Mouse (Mus musculus) MEL (cell line): Measurements from ENCODE around the gene Osbp2. TPM values are rescaled to one million over a fixed set of nuclear protein-coding genes. Genes with fewer than 3 reads are reported as not detected.

ENCODE experiments used
- DNase-seq: peaks from one replicate; pipeline ENCODE4 v3.0.0; 2011; ENCODE audit warnings: low read depth, low spot score
- H3K27ac ChIP-seq: 2 replicates; pipeline ENCODE4 v1.5.1; 2012; ENCODE audit warnings: low read depth, mild to moderate bottlenecking, control low read depth, low read length, moderate library complexity; ENCODE audit not compliant: control insufficient read depth
- H3K27me3 ChIP-seq, 2 experiments: fragments of 150-350 bp in 1 of 2; sonication (generic) in 1 of 2; 2 replicates each; pipeline ENCODE4 v1.6.1; 2012; ENCODE audit warnings: low read length in 2 of 2, mild to moderate bottlenecking in 2 of 2, improper control_type of control experiment in 1 of 2, moderate library complexity in 1 of 2; ENCODE audit not compliant: insufficient read depth in 2 of 2, control insufficient read depth in 1 of 2
- H3K36me3 ChIP-seq, 2 experiments: 2 replicates each; pipeline ENCODE4 v1.6.1; 2012 to 2014; ENCODE audit warnings: low read length in 2 of 2, improper control_type of control experiment in 1 of 2, inconsistent platforms in 1 of 2, mild to moderate bottlenecking in 1 of 2; ENCODE audit not compliant: insufficient read depth in 2 of 2, control insufficient read depth in 1 of 2
- H3K4me1 ChIP-seq, 2 experiments: fragments of 150-350 bp in 1 of 2; sonication (generic) in 1 of 2; 2 replicates each; pipeline ENCODE4 v1.6.1; 2012; ENCODE audit warnings: low read length in 2 of 2, improper control_type of control experiment in 1 of 2, mild to moderate bottlenecking in 1 of 2; ENCODE audit not compliant: insufficient read depth in 2 of 2, control insufficient read depth in 1 of 2
- H3K4me3 ChIP-seq, 2 experiments: fragments of 150-350 bp in 1 of 2; sonication (generic) in 1 of 2; 2 replicates each; pipeline ENCODE4 v1.5.1; 2012; ENCODE audit warnings: low read depth in 2 of 2, low read length in 2 of 2, mild to moderate bottlenecking in 2 of 2, moderate library complexity in 2 of 2, control low read depth in 1 of 2, improper control_type of control experiment in 1 of 2; ENCODE audit not compliant: control insufficient read depth in 1 of 2, insufficient read depth in 1 of 2
- H3K79me2 ChIP-seq: 2 replicates; pipeline ENCODE4 v1.6.1; 2012; ENCODE audit warnings: mild to moderate bottlenecking, low read length, moderate library complexity; ENCODE audit not compliant: control insufficient read depth, poor library complexity, insufficient read depth
- H3K9ac ChIP-seq: 2 replicates; pipeline ENCODE4 v1.6.1; 2012; ENCODE audit warnings: low read depth, mild to moderate bottlenecking, control low read depth, low read length, moderate library complexity; ENCODE audit not compliant: control insufficient read depth, poor library complexity, severe bottlenecking
- H3K9me3 ChIP-seq: fragments of 150-350 bp; sonication (generic); replicated peaks from 2 replicates; pipeline ENCODE4 v1.6.1; 2012; ENCODE audit warnings: mild to moderate bottlenecking, low read length, improper control_type of control experiment, moderate library complexity; ENCODE audit not compliant: insufficient read depth
- BHLHE40 ChIP-seq: IDR thresholded peaks from 2 replicates; pipeline ENCODE4 v1.6.1; 2012; ENCODE audit warnings: low read depth, mild to moderate bottlenecking, inconsistent platforms, low read length, improper control_type of control experiment, borderline replicate concordance
- CHD1 ChIP-seq: IDR thresholded peaks from 2 replicates; pipeline ENCODE4 v1.6.1; 2012; ENCODE audit warnings: low read depth, mild to moderate bottlenecking, inconsistent platforms, low read length, improper control_type of control experiment
- ELF1 ChIP-seq: IDR thresholded peaks from 2 replicates; pipeline ENCODE4 v1.6.1; 2014; ENCODE audit warnings: low read depth, mild to moderate bottlenecking, inconsistent platforms, low read length, improper control_type of control experiment, moderate library complexity
- EP300 ChIP-seq, 2 experiments: IDR thresholded peaks; 2 replicates each; pipeline ENCODE4 v1.6.1; 2011; ENCODE audit warnings: improper control_type of control experiment in 2 of 2, low read length in 2 of 2, low read depth in 1 of 2, mild to moderate bottlenecking in 1 of 2
- GABPA ChIP-seq: IDR thresholded peaks from 2 replicates; pipeline ENCODE4 v1.6.1; 2012; ENCODE audit warnings: low read depth, mild to moderate bottlenecking, inconsistent platforms, low read length, improper control_type of control experiment, moderate library complexity
- GATA1 ChIP-seq: IDR thresholded peaks from 2 replicates; pipeline ENCODE4 v1.6.1; 2011; ENCODE audit warnings: low read depth, low read length, improper control_type of control experiment
- JUND ChIP-seq: IDR thresholded peaks from 2 replicates; pipeline ENCODE4 v1.6.1; 2011; ENCODE audit warnings: low read depth, mild to moderate bottlenecking, improper control_type of control experiment, low read length
- KAT2A ChIP-seq: conservative IDR thresholded peaks from 2 replicates; pipeline ENCODE4 v1.6.1; 2012; ENCODE audit warnings: low read depth, low read length, improper control_type of control experiment, inconsistent platforms
- MAFK ChIP-seq: IDR thresholded peaks from 2 replicates; pipeline ENCODE4 v1.6.1; 2011; ENCODE audit warnings: low read depth, mild to moderate bottlenecking, low read length, improper control_type of control experiment, borderline replicate concordance
- MAX ChIP-seq: IDR thresholded peaks from 2 replicates; pipeline ENCODE4 v1.6.1; 2011; ENCODE audit warnings: low read length, improper control_type of control experiment
- MAZ ChIP-seq: IDR thresholded peaks from 2 replicates; pipeline ENCODE4 v1.6.1; 2012; ENCODE audit warnings: low read depth, mild to moderate bottlenecking, inconsistent platforms, low read length, improper control_type of control experiment
- MEF2A ChIP-seq: IDR thresholded peaks from 2 replicates; pipeline ENCODE4 v1.6.1; 2014; ENCODE audit warnings: low read depth, mild to moderate bottlenecking, inconsistent platforms, low read length, improper control_type of control experiment; ENCODE audit not compliant: poor library complexity, insufficient replicate concordance, severe bottlenecking; ENCODE audit errors: extremely low read depth
- MXI1 ChIP-seq: IDR thresholded peaks from 2 replicates; pipeline ENCODE4 v1.6.1; 2011; ENCODE audit warnings: mild to moderate bottlenecking, low read depth, low read length, improper control_type of control experiment
- MYB ChIP-seq: IDR thresholded peaks from 2 replicates; pipeline ENCODE4 v1.6.1; 2011; ENCODE audit warnings: mild to moderate bottlenecking, low read depth, low read length, improper control_type of control experiment
- MYC ChIP-seq: IDR thresholded peaks from 2 replicates; pipeline ENCODE4 v1.6.1; 2011; ENCODE audit warnings: low read depth, mild to moderate bottlenecking, low read length, improper control_type of control experiment, moderate library complexity
- NELFE ChIP-seq: IDR thresholded peaks from 2 replicates; pipeline ENCODE4 v1.6.1; 2011; ENCODE audit warnings: low read depth, low read length, improper control_type of control experiment
- NRF1 ChIP-seq: IDR thresholded peaks from 2 replicates; pipeline ENCODE4 v1.6.1; 2014; ENCODE audit warnings: low read depth, mild to moderate bottlenecking, inconsistent platforms, low read length, improper control_type of control experiment, moderate library complexity; ENCODE audit not compliant: poor library complexity, insufficient read depth, severe bottlenecking
- POLR2A ChIP-seq, 2 experiments: IDR thresholded peaks; 2 replicates each; pipeline ENCODE4 v1.6.1; 2011 to 2012; ENCODE audit warnings: low read length in 2 of 2, mild to moderate bottlenecking in 2 of 2, control low read depth in 1 of 2, improper control_type of control experiment in 1 of 2, low read depth in 1 of 2, moderate library complexity in 1 of 2; ENCODE audit not compliant: control insufficient read depth in 1 of 2, insufficient read depth in 1 of 2, poor library complexity in 1 of 2
- POLR2AphosphoS2 ChIP-seq: IDR thresholded peaks from 2 replicates; pipeline ENCODE4 v1.6.1; 2011; ENCODE audit warnings: low read length, improper control_type of control experiment
- RAD21 ChIP-seq: IDR thresholded peaks from 2 replicates; pipeline ENCODE4 v1.6.1; 2011; ENCODE audit warnings: mild to moderate bottlenecking, low read depth, low read length, improper control_type of control experiment
- TAL1 ChIP-seq: IDR thresholded peaks from 2 replicates; pipeline ENCODE4 v1.6.1; 2012; ENCODE audit warnings: mild to moderate bottlenecking, inconsistent platforms, low read length, moderate library complexity, mixed read lengths
- TBP ChIP-seq: IDR thresholded peaks from 2 replicates; pipeline ENCODE4 v1.8.0; 2011; ENCODE audit warnings: low read depth, low read length, improper control_type of control experiment
- UBTF ChIP-seq: IDR thresholded peaks from 2 replicates; pipeline ENCODE4 v1.6.1; 2012; ENCODE audit warnings: low read depth, mild to moderate bottlenecking, inconsistent platforms, low read length, improper control_type of control experiment, moderate library complexity, borderline replicate concordance; ENCODE audit not compliant: insufficient read depth
- USF1 ChIP-seq: IDR thresholded peaks from 2 replicates; pipeline ENCODE4 v1.6.1; 2014; ENCODE audit warnings: low read depth, mild to moderate bottlenecking, inconsistent platforms, low read length, improper control_type of control experiment, moderate library complexity
- USF2 ChIP-seq, 2 experiments: IDR thresholded peaks; 2 replicates each; pipeline ENCODE4 v1.6.1; 2011 to 2012; ENCODE audit warnings: improper control_type of control experiment in 2 of 2, low read length in 2 of 2, borderline replicate concordance in 1 of 2, inconsistent platforms in 1 of 2, low read depth in 1 of 2, mild to moderate bottlenecking in 1 of 2; ENCODE audit not compliant: insufficient read depth in 1 of 2
- ZC3H11A ChIP-seq: IDR thresholded peaks from 2 replicates; pipeline ENCODE4 v1.6.1; 2012; ENCODE audit warnings: low read depth, mild to moderate bottlenecking, inconsistent platforms, low read length, improper control_type of control experiment
- ZKSCAN1 ChIP-seq: IDR thresholded peaks from 2 replicates; pipeline ENCODE4 v1.6.1; 2012; ENCODE audit warnings: low read depth, mild to moderate bottlenecking, inconsistent platforms, low read length, improper control_type of control experiment, moderate library complexity
- ZMIZ1 ChIP-seq: IDR thresholded peaks from 2 replicates; pipeline ENCODE4 v1.6.1; 2012; ENCODE audit warnings: low read depth, mild to moderate bottlenecking, inconsistent platforms, low read length, improper control_type of control experiment, moderate library complexity
- ZNF384 ChIP-seq: IDR thresholded peaks from 2 replicates; pipeline ENCODE4 v1.6.1; 2012; ENCODE audit warnings: low read depth, mild to moderate bottlenecking, inconsistent platforms, low read length, improper control_type of control experiment
- polyA plus RNA-seq, 2 experiments: library from polyadenylated mRNA; stranded (reverse) in 1 of 2; unstranded in 1 of 2; fragments of >175 nt in 1 of 2; fragments of >200 nt in 1 of 2; gene quantifications; 2 replicates each; pipeline versions ENCODE4 v1.2.1 to v1.2.4; 2012; ENCODE audit warnings: low replicate concordance in 2 of 2, low read depth in 1 of 2; ENCODE audit not compliant: insufficient read length in 2 of 2, insufficient read depth in 1 of 2, missing spikeins in 1 of 2
- total RNA-seq: library from RNA; depleted of rRNA; stranded (reverse); fragments of 300-350 nt; gene quantifications from 2 replicates; pipeline ENCODE4 v1.2.3, GENCODE M21; 2012

Gene Osbp2
- total and polyA plus RNA-seq, 3 experiments, result 0.04 TPM; not detected in 2

- no peaks in the 10 kb centered on the region for H3K9me3 ChIP-seq
- H3K9ac ChIP-seq, result no peak overlapping the region
- peaks cover 2 to 19% of the 10 kb centered on the region in 2 experiments for H3K27me3 ChIP-seq
- H3K79me2 ChIP-seq, result no peaks in the 10 kb centered on the region
- DNase-seq, result no peak
- no peaks in the 10 kb centered on the region for H3K4me1 ChIP-seq
- no peak overlapping the region for H3K4me3 ChIP-seq
- no peaks in the 10 kb centered on the region for H3K36me3 ChIP-seq
- TF ChIP-seq KAT2A, result no peak
- TF ChIP-seq CHD1, result no peak
- TF ChIP-seq BHLHE40, result no peak
- no peak for TF ChIP-seq USF1
- TF ChIP-seq ZC3H11A, result no peak
- TF ChIP-seq UBTF, result no peak
- TF ChIP-seq ELF1, result no peak
- no peak for TF ChIP-seq ZNF384
- no peak for TF ChIP-seq MYB
- TF ChIP-seq GABPA, result no peak
- no peak for TF ChIP-seq MEF2A
- TF ChIP-seq MAX, result no peak
- no peak for TF ChIP-seq POLR2A (IDR thresholded peaks at IDR 0.05; ENCODE audit: control insufficient read depth in 1 of 2, insufficient read depth in 1 of 2, low read depth in 1 of 2, low read length in 2 of 2, poor library complexity in 1 of 2)
- TF ChIP-seq MXI1, result no peak
- no peak for TF ChIP-seq MAZ
- TF ChIP-seq GATA1, result no peak
- no peak for TF ChIP-seq JUND
- no peak for TF ChIP-seq RAD21
- TF ChIP-seq NELFE, result no peak
- TF ChIP-seq ZKSCAN1, result no peak
- H3K27ac ChIP-seq, result no peak overlapping the region
Measured at GRCm38 (mm10) chr11:3741183-3741582, 122.5 kb downstream of the Osbp2 start.

GRCm38 (mm10) chr11:3738778-3739177, 124.9 kb downstream of the Osbp2 start:
- Histone ChIP-seq H3K9ac (no peak overlapping the region), H3K36me3 (no peaks in the 10 kb centered on the region), H3K4me3 (no peak overlapping the region), H3K27ac (no peak overlapping the region), H3K27me3 (peaks cover 0 to 8% of the 10 kb centered on the region in 2 experiments; a peak in 3 of 4 replicates), H3K79me2 (no peaks in the 10 kb centered on the region), H3K4me1 (no peaks in the 10 kb centered on the region), H3K9me3 (no peaks in the 10 kb centered on the region)
- no peak for TF ChIP-seq BHLHE40
- no peak for TF ChIP-seq MAFK
- TF ChIP-seq ZMIZ1, result no peak
- TF ChIP-seq TBP, result no peak
- TF ChIP-seq NRF1, result no peak
- TF ChIP-seq USF2 (IDR thresholded peaks at IDR 0.05; ENCODE audit: borderline replicate concordance in 1 of 2, insufficient read depth in 1 of 2, low read depth in 1 of 2, low read length in 2 of 2), result no peak
- no peak for TF ChIP-seq TAL1
- no peak for TF ChIP-seq KAT2A
- TF ChIP-seq MYC, result no peak
- TF ChIP-seq CHD1, result no peak
- no peak for TF ChIP-seq POLR2AphosphoS2
- no peak for TF ChIP-seq EP300 (IDR thresholded peaks at IDR 0.05; ENCODE audit: low read depth in 1 of 2, low read length in 2 of 2)
- DNase-seq, result no peak
